Mouse (Mus musculus) ES-Bruce4 (cell line): Measurements from ENCODE around the gene Rtp4. TPM values are rescaled to one million over a fixed set of nuclear protein-coding genes. Genes with fewer than 3 reads are reported as not detected.
A peak's percentile ranks its signal among the peaks of the same experiment; 100 is the strongest.

ENCODE experiments used
- H3K27ac ChIP-seq: 2 replicates; pipeline ENCODE4 v1.5.1; 2012; ENCODE audit warnings: low read length, inconsistent platforms; ENCODE audit not compliant: insufficient read depth
- H3K27me3 ChIP-seq: 2 replicates; pipeline ENCODE4 v1.6.1; 2012; ENCODE audit warnings: mild to moderate bottlenecking, low read length, inconsistent platforms; ENCODE audit not compliant: control insufficient read depth, poor library complexity, insufficient read depth, severe bottlenecking
- H3K36me3 ChIP-seq: 2 replicates; pipeline ENCODE4 v1.6.1; 2012; ENCODE audit warnings: inconsistent platforms, mild to moderate bottlenecking, low read length, moderate library complexity; ENCODE audit not compliant: control insufficient read depth, poor library complexity, insufficient read depth, severe bottlenecking
- H3K4me1 ChIP-seq: one replicate; pipeline ENCODE4 v1.8.1; 2011; ENCODE audit warnings: low read length; ENCODE audit not compliant: control insufficient read depth, insufficient read depth
- H3K4me3 ChIP-seq: 2 replicates; pipeline ENCODE4 v1.5.1; 2011; ENCODE audit warnings: low read depth, mild to moderate bottlenecking, low read length
- H3K9ac ChIP-seq: 2 replicates; pipeline ENCODE4 v1.6.1; 2012; ENCODE audit warnings: low read depth, mild to moderate bottlenecking, inconsistent platforms; ENCODE audit not compliant: poor library complexity, severe bottlenecking
- H3K9me3 ChIP-seq: replicated peaks from 2 replicates; pipeline ENCODE4 v1.6.1; 2012; ENCODE audit warnings: mild to moderate bottlenecking, low read length, inconsistent platforms; ENCODE audit not compliant: control insufficient read depth, poor library complexity, insufficient read depth, severe bottlenecking
- CTCF ChIP-seq: IDR thresholded peaks from one replicate; pipeline ENCODE4 v1.8.1; 2011; ENCODE audit warnings: low read depth, low read length
- EP300 ChIP-seq: IDR thresholded peaks from 2 replicates; pipeline ENCODE4 v1.6.1; 2011; ENCODE audit warnings: low read depth, low read length; ENCODE audit not compliant: insufficient read depth
- POLR2A ChIP-seq: IDR thresholded peaks from one replicate; pipeline ENCODE4 v1.8.1; 2011; ENCODE audit warnings: low read length; ENCODE audit not compliant: insufficient read depth
- polyA plus RNA-seq: library from polyadenylated mRNA; stranded (reverse); fragments of >200 nt; gene quantifications from 2 replicates; pipeline ENCODE4 v1.2.4, GENCODE M21; 2011; ENCODE audit warnings: low read depth; ENCODE audit not compliant: missing spikeins, insufficient read depth, insufficient read length

The Rtp4 gene
- polyA plus RNA-seq, 1 experiment = 4.0 TPM

- H3K4me1 ChIP-seq = no peaks in the 10 kb centered on the region
- TF ChIP-seq CTCF (no peak), EP300 (0 out of 2 replicates have a peak, but pooled peaks have one; percentile 9)
- H3K27me3 ChIP-seq = no peaks in the 10 kb centered on the region
- H3K9ac ChIP-seq = no peak overlapping the region
- H3K27ac ChIP-seq = no peak overlapping the region
- no peaks in the 10 kb centered on the region for H3K36me3 ChIP-seq
- no peaks in the 10 kb centered on the region for H3K9me3 ChIP-seq
- H3K4me3 ChIP-seq = no peak overlapping the region
These were observed 37.9 kb upstream of the Rtp4 start for GRCm38 (mm10) chr16:23482218-23482617.

GRCm38 (mm10) chr16:23482846-23483245 lies 37.2 kb upstream of the Rtp4 start:
- TF ChIP-seq EP300 (no peak), POLR2A (no peak), CTCF (no peak)
- no peaks in the 10 kb centered on the region for H3K27me3 ChIP-seq
- H3K9ac ChIP-seq = no peak overlapping the region
- H3K9me3 ChIP-seq = no peaks in the 10 kb centered on the region
- H3K4me1 ChIP-seq = no peaks in the 10 kb centered on the region
- no peak overlapping the region for H3K4me3 ChIP-seq
- H3K27ac ChIP-seq = no peak overlapping the region
- no peaks in the 10 kb centered on the region for H3K36me3 ChIP-seq

- H3K27me3 ChIP-seq = no peaks in the 10 kb centered on the region
- H3K27ac ChIP-seq = no peak overlapping the region
- no peak for TF ChIP-seq EP300
- TF ChIP-seq POLR2A = no peak
- TF ChIP-seq CTCF = no peak
- H3K4me1 ChIP-seq = no peaks in the 10 kb centered on the region
- no peak overlapping the region for H3K9ac ChIP-seq
- no peaks in the 10 kb centered on the region for H3K9me3 ChIP-seq
- H3K36me3 ChIP-seq = no peaks in the 10 kb centered on the region
- no peak overlapping the region for H3K4me3 ChIP-seq
These were observed 36.8 kb upstream of the Rtp4 start for GRCm38 (mm10) chr16:23483292-23483691.

- Histone ChIP-seq H3K4me3 (no peak overlapping the region), H3K27ac (no peak overlapping the region), H3K27me3 (no peaks in the 10 kb centered on the region), H3K9me3 (peaks cover 7% of the 10 kb centered on the region), H3K36me3 (no peaks in the 10 kb centered on the region), H3K9ac (no peak overlapping the region), H3K4me1 (no peaks in the 10 kb centered on the region)
- no peak for TF ChIP-seq POLR2A
- TF ChIP-seq EP300 = no peak
These were observed 27.3 kb upstream of the Rtp4 start for GRCm38 (mm10) chr16:23492783-23493182.

- Histone ChIP-seq H3K4me3 (no peak overlapping the region), H3K4me1 (no peaks in the 10 kb centered on the region), H3K9ac (no peak overlapping the region), H3K9me3 (peaks cover 7% of the 10 kb centered on the region), H3K36me3 (no peaks in the 10 kb centered on the region), H3K27ac (no peak overlapping the region), H3K27me3 (no peaks in the 10 kb centered on the region)
- no peak for TF ChIP-seq CTCF
- no peak for TF ChIP-seq POLR2A
- TF ChIP-seq EP300 = no peak
These were observed 23.7 kb upstream of the Rtp4 start for GRCm38 (mm10) chr16:23496245-23496924.

GRCm38 (mm10) chr16:23497440-23497839 lies 22.7 kb upstream of the Rtp4 start:
- H3K27ac ChIP-seq = no peak overlapping the region

More at GRCm38 (mm10) chr16:23497440-23497839, 22.7 kb upstream of the Rtp4 start:
- H3K27me3 ChIP-seq = no peaks in the 10 kb centered on the region
- no peaks in the 10 kb centered on the region for H3K4me1 ChIP-seq
- H3K9me3 ChIP-seq = peaks cover 7% of the 10 kb centered on the region
- no peak overlapping the region for H3K9ac ChIP-seq
- no peak overlapping the region for H3K4me3 ChIP-seq
- TF ChIP-seq POLR2A = no peak
- no peak for TF ChIP-seq EP300
- TF ChIP-seq CTCF = no peak
- no peaks in the 10 kb centered on the region for H3K36me3 ChIP-seq
